Mouse (Mus musculus): ENCODE data around the gene Sucnr1. TPM values are rescaled to one million over a fixed set of nuclear protein-coding genes. Genes with fewer than 3 reads are reported as not detected.

Gene Sucnr1
- polyA plus RNA-seq, 1 experiment = not detected

GRCm38 (mm10) chr3:60108815-60109214 is 27.1 kb downstream of the Sucnr1 start:
- H3K4me1 ChIP-seq (ENCODE audit: control insufficient read depth, insufficient read depth, low read length) = no peaks in the 10 kb centered on the region
- H3K4me3 ChIP-seq (ENCODE audit: insufficient read depth, low read length) = no peak overlapping the region
- no peak for TF ChIP-seq CTCF (IDR thresholded peaks at IDR 0.05; ENCODE audit: low read depth, low read length)
- TF ChIP-seq POLR2A (IDR thresholded peaks at IDR 0.05; ENCODE audit: borderline replicate concordance, low read depth, low read length) = no peak
- H3K27ac ChIP-seq (ENCODE audit: insufficient read depth, low read depth, low read length) = no peak overlapping the region

- no peak overlapping the region for H3K4me3 ChIP-seq (ENCODE audit: insufficient read depth, low read length)
- no peak overlapping the region for H3K27ac ChIP-seq (ENCODE audit: insufficient read depth, low read depth, low read length)
- TF ChIP-seq POLR2A (IDR thresholded peaks at IDR 0.05; ENCODE audit: borderline replicate concordance, low read depth, low read length) (no peak), CTCF (IDR thresholded peaks at IDR 0.05; ENCODE audit: low read depth, low read length) (no peak)
- no peaks in the 10 kb centered on the region for H3K4me1 ChIP-seq (ENCODE audit: control insufficient read depth, insufficient read depth, low read length)
Measured at GRCm38 (mm10) chr3:60111135-60111710, 29.6 kb downstream of the Sucnr1 start.

- no peaks in the 10 kb centered on the region for H3K4me1 ChIP-seq (ENCODE audit: control insufficient read depth, insufficient read depth, low read length)
- H3K27ac ChIP-seq (ENCODE audit: insufficient read depth, low read depth, low read length) = no peak overlapping the region
- TF ChIP-seq CTCF (IDR thresholded peaks at IDR 0.05; ENCODE audit: low read depth, low read length) (no peak), POLR2A (IDR thresholded peaks at IDR 0.05; ENCODE audit: borderline replicate concordance, low read depth, low read length) (no peak)
- no peak overlapping the region for H3K4me3 ChIP-seq (ENCODE audit: insufficient read depth, low read length)
Measured at GRCm38 (mm10) chr3:60111889-60112646, 30.4 kb downstream of the Sucnr1 start.

GRCm38 (mm10) chr3:60114571-60114970 is 32.9 kb downstream of the Sucnr1 start:
- no peak for TF ChIP-seq CTCF (IDR thresholded peaks at IDR 0.05; ENCODE audit: low read depth, low read length)
- no peak for TF ChIP-seq POLR2A (IDR thresholded peaks at IDR 0.05; ENCODE audit: borderline replicate concordance, low read depth, low read length)
- H3K27ac ChIP-seq (ENCODE audit: insufficient read depth, low read depth, low read length) = no peak overlapping the region
- H3K4me3 ChIP-seq (ENCODE audit: insufficient read depth, low read length) = no peak overlapping the region
- no peaks in the 10 kb centered on the region for H3K4me1 ChIP-seq (ENCODE audit: control insufficient read depth, insufficient read depth, low read length)

- no peak overlapping the region for H3K4me3 ChIP-seq (ENCODE audit: insufficient read depth, low read length)
- no peak overlapping the region for H3K27ac ChIP-seq (ENCODE audit: insufficient read depth, low read depth, low read length)
Measured at GRCm38 (mm10) chr3:60121449-60121848, 39.8 kb downstream of the Sucnr1 start.

DNA sequence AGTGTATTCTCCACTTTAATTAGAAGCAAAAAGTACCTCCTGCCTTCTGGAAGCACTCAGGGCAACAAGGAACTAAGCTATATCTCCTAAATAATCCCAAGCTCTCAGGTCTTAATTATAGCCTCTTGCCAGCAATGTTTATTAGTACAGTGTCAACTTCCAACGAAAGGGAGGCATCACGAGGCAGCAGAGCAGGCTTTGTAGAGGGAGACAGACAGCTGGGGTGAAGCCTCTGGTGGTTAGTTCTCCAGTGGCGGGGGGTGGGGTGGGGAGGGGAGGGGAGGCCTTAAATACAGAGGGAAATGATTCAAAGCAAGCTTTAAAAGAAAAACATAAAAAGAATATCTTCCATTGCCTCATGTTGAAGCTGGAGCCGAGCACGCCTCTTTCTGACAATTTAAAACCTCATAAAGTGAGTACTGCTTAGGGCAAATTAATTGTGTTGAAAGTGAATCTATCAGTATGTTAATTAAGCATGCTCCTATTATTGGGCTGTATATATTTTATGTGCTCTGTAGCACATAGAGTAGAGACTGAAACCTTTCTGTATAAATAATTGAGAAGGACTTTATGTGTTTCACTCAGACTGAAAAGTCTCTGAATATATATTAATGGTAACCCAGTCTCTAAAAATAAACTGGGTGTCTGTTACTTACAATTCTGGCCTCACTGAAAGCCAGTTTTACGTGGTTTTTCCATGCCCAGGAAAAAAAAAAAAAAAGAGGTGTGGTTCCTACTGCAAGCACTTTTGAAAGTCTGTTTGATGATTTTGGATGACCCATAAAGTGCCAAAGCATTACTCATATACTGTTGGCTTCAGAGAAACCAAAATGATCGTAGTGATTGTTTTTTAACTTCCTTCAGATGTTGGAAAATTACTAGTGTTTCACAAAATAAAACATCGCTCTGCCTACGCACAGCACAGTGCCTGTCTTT is 42.5 kb downstream of the Sucnr1 start:
- H3K4me3 ChIP-seq (ENCODE audit: insufficient read depth, low read length) = no peak overlapping the region
- TF ChIP-seq POLR2A (IDR thresholded peaks at IDR 0.05; ENCODE audit: borderline replicate concordance, low read depth, low read length) (no peak), CTCF (IDR thresholded peaks at IDR 0.05; ENCODE audit: low read depth, low read length) (no peak)
- peaks cover 7% of the 10 kb centered on the region for H3K4me1 ChIP-seq (ENCODE audit: control insufficient read depth, insufficient read depth, low read length)
- no peak overlapping the region for H3K27ac ChIP-seq (ENCODE audit: insufficient read depth, low read depth, low read length)

More at GRCm38 (mm10) chr3:60121449-60121848, 39.8 kb downstream of the Sucnr1 start:
- TF ChIP-seq POLR2A (IDR thresholded peaks at IDR 0.05; ENCODE audit: borderline replicate concordance, low read depth, low read length) (no peak), CTCF (IDR thresholded peaks at IDR 0.05; ENCODE audit: low read depth, low read length) (no peak)
- H3K4me1 ChIP-seq (ENCODE audit: control insufficient read depth, insufficient read depth, low read length) = no peaks in the 10 kb centered on the region

DNA sequence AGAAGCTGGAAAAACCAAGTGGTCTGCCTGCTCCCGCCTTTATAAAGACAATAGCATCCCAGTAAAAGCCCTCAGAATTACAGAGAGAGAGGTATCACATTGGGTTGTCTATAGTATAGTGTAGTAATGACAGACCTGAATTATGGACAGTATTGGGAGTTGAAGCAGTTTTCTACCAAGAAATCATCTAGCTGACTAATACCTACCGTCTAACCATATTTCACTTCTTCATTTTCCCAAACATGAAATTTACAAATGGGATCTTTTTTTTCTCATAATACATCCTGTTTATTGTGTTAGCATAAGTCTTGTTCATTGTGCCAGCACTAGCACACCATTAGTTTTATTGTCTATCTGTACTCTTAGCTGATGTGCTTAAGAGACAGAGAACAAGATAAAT is 44.9 kb downstream of the Sucnr1 start:
- TF ChIP-seq POLR2A (IDR thresholded peaks at IDR 0.05; ENCODE audit: borderline replicate concordance, low read depth, low read length) (no peak), CTCF (IDR thresholded peaks at IDR 0.05; ENCODE audit: low read depth, low read length) (no peak)
- Histone ChIP-seq H3K4me1 (ENCODE audit: control insufficient read depth, insufficient read depth, low read length) (peaks cover 9% of the 10 kb centered on the region), H3K4me3 (ENCODE audit: insufficient read depth, low read length) (no peak overlapping the region), H3K27ac (ENCODE audit: insufficient read depth, low read depth, low read length) (no peak overlapping the region)

DNA sequence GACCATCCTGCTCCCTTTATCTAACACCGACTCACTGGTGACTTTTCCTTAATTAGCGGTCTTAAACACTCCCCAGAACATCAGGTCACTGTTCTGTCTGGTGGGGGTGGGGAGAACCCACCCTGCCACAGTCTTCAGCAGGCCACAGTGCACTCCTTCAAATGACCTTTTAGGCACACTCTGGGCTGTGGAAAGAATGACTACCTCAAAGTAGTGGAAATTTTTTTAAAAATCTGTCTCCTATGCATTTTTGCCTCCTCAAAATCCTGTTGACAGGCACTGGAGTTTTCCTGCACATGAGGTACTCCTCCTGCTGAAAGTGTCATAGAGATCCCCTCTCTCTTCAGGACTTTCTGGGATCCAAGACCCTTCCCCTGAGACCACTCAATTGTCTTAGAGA is 46.6 kb downstream of the Sucnr1 start:
- TF ChIP-seq CTCF (IDR thresholded peaks at IDR 0.05; ENCODE audit: low read depth, low read length) = no peak
- TF ChIP-seq POLR2A (IDR thresholded peaks at IDR 0.05; ENCODE audit: borderline replicate concordance, low read depth, low read length) = no peak
- Histone ChIP-seq H3K27ac (ENCODE audit: insufficient read depth, low read depth, low read length) (no peak overlapping the region), H3K4me3 (ENCODE audit: insufficient read depth, low read length) (no peak overlapping the region), H3K4me1 (ENCODE audit: control insufficient read depth, insufficient read depth, low read length) (peaks cover 9% of the 10 kb centered on the region)

- Histone ChIP-seq H3K27ac (ENCODE audit: insufficient read depth, low read depth, low read length) (no peak overlapping the region), H3K4me1 (ENCODE audit: control insufficient read depth, insufficient read depth, low read length) (peaks cover 6% of the 10 kb centered on the region), H3K4me3 (ENCODE audit: insufficient read depth, low read length) (no peak overlapping the region)
- TF ChIP-seq CTCF (IDR thresholded peaks at IDR 0.05; ENCODE audit: low read depth, low read length) = no peak
- no peak for TF ChIP-seq POLR2A (IDR thresholded peaks at IDR 0.05; ENCODE audit: borderline replicate concordance, low read depth, low read length)
Measured at GRCm38 (mm10) chr3:60135801-60136200, 54.1 kb downstream of the Sucnr1 start.

Other genes with a start within 250 kb of the Sucnr1 start
- not detected in 2 replicates for gene Gm8298, start 220.8 kb upstream of the Sucnr1 start, polyA plus RNA-seq (2012; ENCODE audit: insufficient read depth, insufficient read length, missing spikeins)
- gene C130079G13Rik, start 156.7 kb upstream of the Sucnr1 start, polyA plus RNA-seq (2012; ENCODE audit: insufficient read depth, insufficient read length, missing spikeins) = not detected in 2 replicates
- gene Aadacl2, start 75.1 kb upstream of the Sucnr1 start, polyA plus RNA-seq (2012; ENCODE audit: insufficient read depth, insufficient read length, missing spikeins) = not detected in 2 replicates
- gene Aadac, start 56.2 kb upstream of the Sucnr1 start, polyA plus RNA-seq (2012; ENCODE audit: insufficient read depth, insufficient read length, missing spikeins) = not detected in 2 replicates